ENCODE assay signal across 9 mouse cellular contexts in the genomic region with DNA sequence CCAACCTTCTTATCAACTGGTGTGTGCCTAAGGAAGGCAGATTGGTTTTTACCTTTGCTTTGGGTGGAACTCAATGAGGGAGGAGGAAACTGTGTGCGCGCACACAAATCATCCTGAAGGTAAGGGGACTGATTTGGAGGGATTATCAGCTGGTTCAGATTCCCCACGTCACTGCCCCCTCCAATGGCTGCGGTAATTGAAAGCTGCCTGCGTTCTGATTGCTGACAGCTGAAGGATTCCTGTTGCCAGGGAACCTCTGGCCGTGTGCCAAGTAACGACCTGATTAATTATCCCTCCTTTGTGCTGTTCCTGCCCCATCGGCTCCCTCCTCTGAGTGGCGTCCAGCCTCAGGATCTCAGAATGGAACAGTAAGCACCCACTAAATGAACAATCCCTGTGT.
DNase-seq lines count a peak whose midpoint lies in the region; ATAC-seq lines count a peak whose summit lies in the region.
"Had no signal": no experiment of that assay in that cellular context is flagged by ENCODE, and none has a peak within 500 bp of the region (broad histone marks: within the 10 kb centered on the region; RNA-seq: fewer than 3 reads in every experiment).

No protein-coding gene starts in this region.

- DNase-seq in left cerebral cortex, postnatal 14 days (ENCODE audit: low spot score in 2 of 2), result peak; percentile 13 to 19
- DNase-seq in left cerebral cortex, adult 18-20 months (ENCODE audit: low spot score in 2 of 2), result no peak
- peak; percentile 79 for DNase-seq in hindbrain, embryonic 14.5 days (ENCODE audit: low spot score)
- no peak for DNase-seq in thymus, adult 18-20 months
- no peak for DNase-seq in spleen, postnatal 36 days (ENCODE audit: low spot score in 2 of 2)

- H3K27me3 ChIP-seq in embryonic facial prominence, embryonic 12.5 days, result 0 out of 2 replicates have a peak, but pooled peaks cover 7% of the 10 kb centered on the region
- H3K27me3 ChIP-seq in hindbrain, embryonic 14.5 days (ENCODE audit: control insufficient read depth, insufficient read depth, low read length), result no peaks in the 10 kb centered on the region
- peaks cover 3% of the 10 kb centered on the region; the same call in 1 of the 2 replicates for H3K27me3 ChIP-seq in lung, embryonic 15.5 days
- H3K27me3 ChIP-seq in stomach, embryonic 14.5 days (ENCODE audit: control insufficient read depth, insufficient read depth, low read length), result no peaks in the 10 kb centered on the region

- 10% methylated on average over 9 of the region's 9 CpGs for WGBS in embryonic facial prominence, embryonic 12.5 days
- 8% methylated on average over 9 of the region's 9 CpGs for WGBS in hindbrain, embryonic 14.5 days
- 13% methylated on average over 9 of the region's 9 CpGs for WGBS in lung, embryonic 15.5 days
- 13% methylated on average over 9 of the region's 9 CpGs for WGBS in stomach, embryonic 14.5 days

- H3K27ac ChIP-seq in embryonic facial prominence, embryonic 12.5 days, result no peak overlapping the region
- no peak overlapping the region for H3K27ac ChIP-seq in hindbrain, embryonic 14.5 days
- no peak overlapping the region for H3K27ac ChIP-seq in lung, embryonic 15.5 days
- no peak overlapping the region for H3K27ac ChIP-seq in stomach, embryonic 14.5 days (ENCODE audit: low read length)

- H3K4me2 ChIP-seq in embryonic facial prominence, embryonic 12.5 days (replicated peaks), result 0 out of 2 replicates have a peak overlapping the region, but pooled peaks have one; percentile 13
- peak overlapping the region; percentile 11; the same call in 1 of the 2 replicates for H3K4me2 ChIP-seq in hindbrain, embryonic 14.5 days (replicated peaks)
- H3K4me2 ChIP-seq in lung, embryonic 15.5 days, result no peak overlapping the region
- H3K4me2 ChIP-seq in stomach, embryonic 14.5 days (replicated peaks; ENCODE audit: low read depth, low read length), result no peak overlapping the region

- no peaks in the 10 kb centered on the region for H3K36me3 ChIP-seq in embryonic facial prominence, embryonic 12.5 days
- H3K36me3 ChIP-seq in hindbrain, embryonic 14.5 days (replicated peaks; ENCODE audit: control insufficient read depth, insufficient read depth), result no peaks in the 10 kb centered on the region
- no peaks in the 10 kb centered on the region for H3K36me3 ChIP-seq in lung, embryonic 15.5 days
- no peaks in the 10 kb centered on the region for H3K36me3 ChIP-seq in stomach, embryonic 14.5 days (ENCODE audit: control insufficient read depth, insufficient read depth, low read length)
- H3K36me3 ChIP-seq: G1E had no signal

- ATAC-seq in embryonic facial prominence, embryonic 12.5 days (ENCODE audit: insufficient number of reproducible peaks, insufficient read depth, low FRiP score, low TSS enrichment), result 0 out of 2 replicates have a peak, but pooled peaks have one; percentile 35
- peak; percentile 87 for ATAC-seq in hindbrain, embryonic 14.5 days (ENCODE audit: low FRiP score)
- peak; percentile 19; the same call in 1 of the 2 replicates for ATAC-seq in lung, embryonic 15.5 days (ENCODE audit: borderline replicate concordance, extremely low read depth, low FRiP score, low TSS enrichment)
- peak; percentile 69 for ATAC-seq in stomach, embryonic 14.5 days (ENCODE audit: insufficient number of reproducible peaks, insufficient read depth, low FRiP score, low read depth)

- no peak overlapping the region for H3K4me3 ChIP-seq in embryonic facial prominence, embryonic 12.5 days
- H3K4me3 ChIP-seq in hindbrain, embryonic 14.5 days (replicated peaks; ENCODE audit: low read length), result no peak overlapping the region
- no peak overlapping the region for H3K4me3 ChIP-seq in lung, embryonic 15.5 days
- no peak overlapping the region for H3K4me3 ChIP-seq in stomach, embryonic 14.5 days (ENCODE audit: low read depth, low read length)

- H3K9ac ChIP-seq in embryonic facial prominence, embryonic 12.5 days, result no peak overlapping the region
- no peak overlapping the region for H3K9ac ChIP-seq in hindbrain, embryonic 14.5 days
- H3K9ac ChIP-seq in lung, embryonic 15.5 days, result no peak overlapping the region
- no peak overlapping the region for H3K9ac ChIP-seq in stomach, embryonic 14.5 days (replicated peaks; ENCODE audit: low read depth, low read length)

- intact Hi-C loops in left cerebral cortex, postnatal 14 days (cut with DNase I), result no loop called here

- H3K9me3 ChIP-seq in embryonic facial prominence, embryonic 12.5 days, result no peaks in the 10 kb centered on the region
- no peaks in the 10 kb centered on the region for H3K9me3 ChIP-seq in hindbrain, embryonic 14.5 days (ENCODE audit: control insufficient read depth, low read length)
- no peaks in the 10 kb centered on the region for H3K9me3 ChIP-seq in lung, embryonic 15.5 days
- no peaks in the 10 kb centered on the region for H3K9me3 ChIP-seq in stomach, embryonic 14.5 days (ENCODE audit: control insufficient read depth, low read depth, low read length)
- H3K9me3 ChIP-seq: G1E had no signal

- peaks cover 8% of the 10 kb centered on the region for H3K4me1 ChIP-seq in embryonic facial prominence, embryonic 12.5 days
- H3K4me1 ChIP-seq in hindbrain, embryonic 14.5 days (replicated peaks; ENCODE audit: control insufficient read depth, insufficient read depth, low read length), result peaks cover 9% of the 10 kb centered on the region; the same call in 1 of the 2 replicates
- H3K4me1 ChIP-seq in lung, embryonic 15.5 days, result no peaks in the 10 kb centered on the region
- H3K4me1 ChIP-seq in stomach, embryonic 14.5 days (ENCODE audit: control insufficient read depth, insufficient read depth, low read length), result peaks cover 8% of the 10 kb centered on the region; the same call in 1 of the 2 replicates

Comparison
In these comparisons a context has a peak if more than half of its experiments do, and no peak if none do; other contexts are left out.
1. DNase-seq: peak in left cerebral cortex, postnatal 14 days (2 of 2) and hindbrain, embryonic 14.5 days (single experiment); none in left cerebral cortex, adult 18-20 months (0 of 2), thymus, adult 18-20 months (0 of 2) and spleen, postnatal 36 days (0 of 2).
2. ATAC-seq: peak in every context shown above with its lines; median percentile 87 in hindbrain, embryonic 14.5 days; 69 in stomach, embryonic 14.5 days; 35 in embryonic facial prominence, embryonic 12.5 days; 19 in lung, embryonic 15.5 days.
3. H3K4me2 ChIP-seq: peak in embryonic facial prominence, embryonic 12.5 days (single experiment) and hindbrain, embryonic 14.5 days (single experiment); none in lung, embryonic 15.5 days (single experiment) and stomach, embryonic 14.5 days (single experiment).